Mouse (Mus musculus): Measurements from ENCODE around the gene Stard8.

DNA sequence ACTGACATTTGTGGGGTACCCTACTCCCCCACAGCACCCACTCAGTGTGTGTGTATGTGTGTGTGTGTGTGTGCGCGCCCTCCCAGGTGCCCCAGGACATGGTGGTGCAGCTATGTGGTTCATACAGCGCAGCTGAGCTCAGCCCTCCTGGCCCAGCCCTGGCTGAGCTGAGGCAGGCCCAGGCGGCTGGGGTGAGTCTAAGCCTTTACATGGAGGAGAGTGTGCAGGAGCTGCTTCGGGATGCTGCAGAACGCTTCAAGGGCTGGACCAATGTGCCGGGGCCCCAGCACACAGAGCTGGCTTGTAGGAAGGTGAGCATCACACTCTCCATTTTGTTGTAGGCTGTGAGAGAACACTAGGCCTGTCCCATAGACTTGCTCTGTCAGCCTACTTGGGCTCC, 68.1 kb downstream of the Stard8 start:
- TF ChIP-seq CTCF (IDR thresholded peaks at IDR 0.05; ENCODE audit: control insufficient read depth, insufficient read depth, low read length) (no peak), POLR2A (IDR thresholded peaks at IDR 0.05; ENCODE audit: borderline replicate concordance, control insufficient read depth, low read depth, low read length) (no peak)

All from bone marrow, adult 2 months (tissue).